Mouse (Mus musculus): ENCODE results near the gene Stard3. TPM values are rescaled to one million over a fixed set of nuclear protein-coding genes. Genes with fewer than 3 reads are reported as not detected.

Stard3 gene
- polyA plus RNA-seq (2012; fragmentation: generic; extraction: Trizol) = 25.8 TPM

- Histone ChIP-seq H3K4me2 (ENCODE audit: low read depth) (peak within 1 kb of the TSS; percentile 100), H3K36me3 (ENCODE audit: control insufficient read depth, insufficient read depth) (no peaks in the 10 kb centered on the region), H3K27me3 (ENCODE audit: control insufficient read depth, insufficient read depth, insufficient read length) (no peaks in the 10 kb centered on the region), H3K4me3 (peak within 1 kb of the TSS; percentile 68), H3ac (ENCODE audit: control insufficient read depth, insufficient read length) (peak within 1 kb of the TSS; percentile 76), H3K79me2 (ENCODE audit: control insufficient read depth, insufficient read depth) (peaks cover 32% of the 10 kb centered on the region)
- TF ChIP-seq MYOG (IDR thresholded peaks at IDR 0.05; ENCODE audit: control insufficient read depth in 1 of 3, insufficient read depth in 1 of 3, insufficient read length in 2 of 3, low read depth in 2 of 3) = peak in 1 of 3 experiments; percentile 4
- TF ChIP-seq POLR2A (IDR thresholded peaks at IDR 0.05; ENCODE audit: insufficient read length, low read depth) = peak; percentile 85
- TF ChIP-seq SRF (IDR thresholded peaks at IDR 0.05; ENCODE audit: control insufficient read depth, insufficient read length, low read depth) = no peak
- peak; percentile 76 for TF ChIP-seq POLR2AphosphoS2 (IDR thresholded peaks at IDR 0.05; ENCODE audit: insufficient read length, low read depth)
These were observed at the start of gene Stard3 for GRCm38 (mm10) chr11:98358161-98359083. Gene Stard3, plus strand, starts transcription at chr11:98358368.

GRCm38 (mm10) chr11:98313790-98314323 is 44.3 kb upstream of the Stard3 start:
- TF ChIP-seq REST (IDR thresholded peaks at IDR 0.05; ENCODE audit: insufficient read depth, insufficient read length) = peak; percentile 85
- no peak for TF ChIP-seq MYOD1 (IDR thresholded peaks at IDR 0.05; ENCODE audit: control insufficient read depth in 1 of 3, insufficient read length in 2 of 3, low read depth in 2 of 3)
- TF ChIP-seq POLR2A (IDR thresholded peaks at IDR 0.05; ENCODE audit: insufficient read length, low read depth) = no peak
- TF ChIP-seq MAX (IDR thresholded peaks at IDR 0.05; ENCODE audit: low read depth) = no peak
- TF ChIP-seq POLR2AphosphoS2 (IDR thresholded peaks at IDR 0.05; ENCODE audit: insufficient read length, low read depth) = no peak
- no peak for TF ChIP-seq CEBPB (IDR thresholded peaks at IDR 0.05; ENCODE audit: insufficient read depth, poor library complexity, severe bottlenecking)
- TF ChIP-seq TCF3 (IDR thresholded peaks at IDR 0.05; ENCODE audit: insufficient read length, low read depth) = no peak
- Histone ChIP-seq H3K4me3 (no peak overlapping the region), H3K79me2 (ENCODE audit: control insufficient read depth, insufficient read depth) (no peaks in the 10 kb centered on the region), H3K4me2 (ENCODE audit: low read depth) (no peak overlapping the region), H3K36me3 (ENCODE audit: control insufficient read depth, insufficient read depth) (no peaks in the 10 kb centered on the region), H3K27me3 (ENCODE audit: control insufficient read depth, insufficient read depth, insufficient read length) (peaks cover 47% of the 10 kb centered on the region), H3ac (ENCODE audit: control insufficient read depth, insufficient read length) (no peak overlapping the region)

DNA sequence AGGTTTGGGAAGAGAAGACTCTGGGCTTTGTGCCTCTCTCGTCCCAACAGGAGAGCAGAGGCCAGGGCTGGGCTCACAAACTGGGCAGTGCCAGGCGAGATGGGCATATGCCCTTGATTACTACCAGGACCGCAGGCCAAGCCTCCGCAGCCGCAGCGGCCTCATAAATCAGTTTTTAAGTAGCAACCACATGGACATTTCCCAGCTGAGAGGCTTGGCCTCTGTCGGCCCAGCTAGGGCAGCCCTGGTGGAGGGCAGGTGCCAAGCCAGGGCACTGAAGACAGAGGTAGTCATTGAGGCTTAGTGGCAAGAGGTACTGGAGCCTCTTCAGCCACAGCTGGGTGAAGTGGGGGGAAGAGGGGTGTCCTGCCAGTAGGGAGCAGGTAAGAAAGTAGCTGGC is 40.7 kb upstream of the Stard3 start:
- Histone ChIP-seq H3K36me3 (ENCODE audit: control insufficient read depth, insufficient read depth) (no peaks in the 10 kb centered on the region), H3K79me2 (ENCODE audit: control insufficient read depth, insufficient read depth) (no peaks in the 10 kb centered on the region), H3K4me3 (no peak overlapping the region), H3ac (ENCODE audit: control insufficient read depth, insufficient read length) (no peak overlapping the region), H3K27me3 (ENCODE audit: control insufficient read depth, insufficient read depth, insufficient read length) (peaks cover 63% of the 10 kb centered on the region), H3K4me2 (ENCODE audit: low read depth) (no peak overlapping the region)
- TF ChIP-seq TCF3 (IDR thresholded peaks at IDR 0.05; ENCODE audit: insufficient read length, low read depth) (no peak), MAX (IDR thresholded peaks at IDR 0.05; ENCODE audit: low read depth) (no peak), TCF12 (IDR thresholded peaks at IDR 0.05; ENCODE audit: insufficient read depth, poor library complexity, severe bottlenecking) (no peak), POLR2AphosphoS2 (IDR thresholded peaks at IDR 0.05; ENCODE audit: insufficient read length, low read depth) (no peak), MYOD1 (IDR thresholded peaks at IDR 0.05; ENCODE audit: control insufficient read depth in 1 of 3, insufficient read length in 2 of 3, low read depth in 2 of 3) (no peak), REST (IDR thresholded peaks at IDR 0.05; ENCODE audit: insufficient read depth, insufficient read length) (no peak), MYOG (IDR thresholded peaks at IDR 0.05; ENCODE audit: control insufficient read depth in 1 of 3, insufficient read depth in 1 of 3, insufficient read length in 2 of 3, low read depth in 2 of 3) (no peak), CEBPB (IDR thresholded peaks at IDR 0.05; ENCODE audit: insufficient read depth, poor library complexity, severe bottlenecking) (no peak), E2F4 (IDR thresholded peaks at IDR 0.05; ENCODE audit: insufficient read depth) (no peak), SRF (IDR thresholded peaks at IDR 0.05; ENCODE audit: control insufficient read depth, insufficient read length, low read depth) (no peak), USF1 (IDR thresholded peaks at IDR 0.05; ENCODE audit: low read depth) (no peak)

DNA sequence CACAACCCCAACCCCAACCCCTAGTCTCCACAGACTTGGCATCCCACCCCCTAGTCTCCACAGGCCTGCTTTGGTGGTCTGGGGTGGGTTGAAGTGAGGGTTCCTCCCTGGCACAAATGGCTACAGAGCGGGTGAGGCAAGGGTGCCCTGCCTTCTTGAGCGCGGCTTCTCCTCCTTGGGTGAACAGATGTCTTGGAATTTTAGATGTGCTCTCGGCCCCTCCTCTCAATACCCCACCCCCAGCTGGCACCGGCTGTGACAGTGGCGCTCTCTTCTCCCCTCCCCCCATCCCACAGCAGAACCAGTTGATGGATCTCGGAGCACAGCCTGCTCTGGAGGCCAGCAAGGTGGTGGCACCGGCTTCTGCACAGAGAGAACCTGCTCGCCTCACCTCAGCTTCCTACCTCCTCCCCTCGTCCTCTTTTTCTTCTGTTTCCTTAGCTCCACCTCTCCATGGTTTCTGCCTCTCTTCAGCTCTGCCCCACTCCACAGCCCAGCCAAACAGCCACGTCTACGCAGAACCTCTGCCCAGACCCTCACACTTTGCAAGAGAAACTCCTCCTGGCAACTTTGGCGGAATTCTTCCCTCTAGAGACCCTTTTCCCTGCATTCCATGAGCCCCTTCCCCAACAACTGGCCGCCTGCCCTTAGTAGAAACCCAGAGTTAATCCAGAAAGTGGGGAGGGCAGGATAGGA is 39.6 kb upstream of the Stard3 start:
- H3ac ChIP-seq (ENCODE audit: control insufficient read depth, insufficient read length) = no peak overlapping the region
- TF ChIP-seq POLR2AphosphoS2 (IDR thresholded peaks at IDR 0.05; ENCODE audit: insufficient read length, low read depth) (no peak), MAX (IDR thresholded peaks at IDR 0.05; ENCODE audit: low read depth) (no peak), USF1 (IDR thresholded peaks at IDR 0.05; ENCODE audit: low read depth) (no peak), SRF (IDR thresholded peaks at IDR 0.05; ENCODE audit: control insufficient read depth, insufficient read length, low read depth) (no peak)
- H3K4me3 ChIP-seq = no peak overlapping the region
- no peak overlapping the region for H3K4me2 ChIP-seq (ENCODE audit: low read depth)
- no peaks in the 10 kb centered on the region for H3K36me3 ChIP-seq (ENCODE audit: control insufficient read depth, insufficient read depth)
- peaks cover 74% of the 10 kb centered on the region for H3K27me3 ChIP-seq (ENCODE audit: control insufficient read depth, insufficient read depth, insufficient read length)
- no peaks in the 10 kb centered on the region for H3K79me2 ChIP-seq (ENCODE audit: control insufficient read depth, insufficient read depth)

DNA sequence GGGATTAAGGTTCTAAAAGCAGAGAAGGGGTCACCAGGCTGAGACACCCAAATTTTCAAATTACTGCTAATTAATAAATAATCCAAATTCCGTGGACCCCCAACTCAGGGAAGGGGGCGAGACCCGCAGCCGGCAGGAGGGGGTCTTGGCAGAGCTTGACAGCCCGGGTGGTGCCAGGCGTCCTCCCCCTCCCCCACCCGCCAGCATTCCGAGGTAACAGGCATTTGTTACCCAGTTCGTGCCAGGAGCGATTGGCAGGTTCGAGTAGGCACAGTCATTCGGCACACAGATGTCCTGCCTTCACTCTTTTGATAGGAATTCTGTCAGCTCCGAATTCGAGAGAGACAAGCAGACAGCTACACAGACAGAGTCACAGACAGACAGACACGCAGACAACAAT is 39.0 kb upstream of the Stard3 start:
- no peaks in the 10 kb centered on the region for H3K36me3 ChIP-seq (ENCODE audit: control insufficient read depth, insufficient read depth)
- H3K79me2 ChIP-seq (ENCODE audit: control insufficient read depth, insufficient read depth) = no peaks in the 10 kb centered on the region
- no peak overlapping the region for H3K4me3 ChIP-seq
- H3ac ChIP-seq (ENCODE audit: control insufficient read depth, insufficient read length) = no peak overlapping the region
- TF ChIP-seq POLR2AphosphoS2 (IDR thresholded peaks at IDR 0.05; ENCODE audit: insufficient read length, low read depth) (no peak), POLR2A (IDR thresholded peaks at IDR 0.05; ENCODE audit: insufficient read length, low read depth) (no peak), SRF (IDR thresholded peaks at IDR 0.05; ENCODE audit: control insufficient read depth, insufficient read length, low read depth) (no peak), TCF12 (IDR thresholded peaks at IDR 0.05; ENCODE audit: insufficient read depth, poor library complexity, severe bottlenecking) (no peak), E2F4 (IDR thresholded peaks at IDR 0.05; ENCODE audit: insufficient read depth) (no peak), MYOG (IDR thresholded peaks at IDR 0.05; ENCODE audit: control insufficient read depth in 1 of 3, insufficient read depth in 1 of 3, insufficient read length in 2 of 3, low read depth in 2 of 3) (no peak), MAX (IDR thresholded peaks at IDR 0.05; ENCODE audit: low read depth) (no peak), CEBPB (IDR thresholded peaks at IDR 0.05; ENCODE audit: insufficient read depth, poor library complexity, severe bottlenecking) (no peak), REST (IDR thresholded peaks at IDR 0.05; ENCODE audit: insufficient read depth, insufficient read length) (no peak), MYOD1 (IDR thresholded peaks at IDR 0.05; ENCODE audit: control insufficient read depth in 1 of 3, insufficient read length in 2 of 3, low read depth in 2 of 3) (no peak)
- peaks cover 75% of the 10 kb centered on the region for H3K27me3 ChIP-seq (ENCODE audit: control insufficient read depth, insufficient read depth, insufficient read length)
- H3K4me2 ChIP-seq (ENCODE audit: low read depth) = no peak overlapping the region
